Mouse (Mus musculus): ENCODE measurements around the gene Lamb3. TPM values are rescaled to one million over a fixed set of nuclear protein-coding genes. Genes with fewer than 3 reads are reported as not detected.

The Lamb3 gene
- total RNA-seq, 2 experiments from 2014 or later = 2.2 to 2.5 TPM

GRCm38 (mm10) chr1:193306832-193307231 is 99.3 kb downstream of the Lamb3 start:
- no peak for ATAC-seq (ENCODE audit: poor library complexity, severe bottlenecking)

DNA sequence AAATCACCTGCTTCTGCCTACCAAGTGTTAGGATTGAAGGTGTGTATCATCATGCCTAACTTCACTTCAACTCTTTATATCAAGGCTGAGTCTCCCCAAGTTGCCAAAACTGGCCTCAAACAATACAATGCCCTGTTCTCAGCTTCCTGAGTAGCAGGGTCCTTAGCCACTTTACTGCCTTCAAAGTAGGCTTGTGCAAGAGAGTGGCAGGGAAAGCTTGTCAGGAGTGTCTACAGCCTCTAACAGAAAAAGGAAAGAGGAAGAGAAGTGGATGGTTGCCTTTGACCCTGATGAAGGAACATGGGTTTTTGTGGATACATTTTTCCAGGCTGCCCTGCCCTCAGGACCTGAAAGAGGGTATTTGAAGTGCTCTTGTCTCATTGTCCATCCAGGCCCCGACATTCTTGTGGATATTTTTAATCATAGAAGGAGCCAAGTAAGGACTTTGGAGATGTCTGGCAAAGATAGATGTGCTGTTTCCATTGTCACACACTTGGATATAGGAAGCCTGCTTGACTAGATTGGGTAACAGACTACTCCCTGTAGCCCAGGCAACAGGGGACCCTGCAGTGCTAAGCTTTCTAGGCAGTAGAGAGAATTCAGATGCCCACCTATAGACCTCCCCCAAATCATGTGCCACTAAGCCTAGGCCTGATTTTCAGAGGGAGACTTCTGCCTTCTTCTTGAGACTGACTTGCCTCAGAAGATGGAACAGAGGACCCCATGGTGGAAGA is 102.5 kb downstream of the Lamb3 start:
- ATAC-seq (ENCODE audit: poor library complexity, severe bottlenecking) = peak; percentile 45

- peak; percentile 58 for ATAC-seq (ENCODE audit: poor library complexity, severe bottlenecking)
Observed at GRCm38 (mm10) chr1:193310519-193311085, 103.1 kb downstream of the Lamb3 start.

DNA sequence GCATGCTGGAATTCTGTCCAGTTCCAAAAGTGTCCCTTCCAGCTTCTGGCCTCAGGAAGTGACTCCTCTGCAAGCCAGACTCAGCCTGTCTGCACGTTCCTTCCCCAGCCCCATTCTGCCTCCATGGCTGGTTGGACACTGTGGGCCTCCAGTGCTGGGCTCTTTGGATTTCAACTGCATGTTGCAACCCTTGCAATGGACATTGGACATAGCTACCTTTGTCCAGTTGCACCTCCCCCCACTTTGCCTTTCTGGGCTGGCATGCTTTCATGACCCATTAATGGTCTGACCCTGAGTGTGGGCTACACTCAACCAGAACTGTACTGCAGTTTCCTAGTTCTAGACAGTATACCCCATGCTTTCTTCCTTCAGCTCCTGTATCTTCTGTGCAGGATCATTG is 104.1 kb downstream of the Lamb3 start:
- no peak for ATAC-seq (ENCODE audit: poor library complexity, severe bottlenecking)

DNA sequence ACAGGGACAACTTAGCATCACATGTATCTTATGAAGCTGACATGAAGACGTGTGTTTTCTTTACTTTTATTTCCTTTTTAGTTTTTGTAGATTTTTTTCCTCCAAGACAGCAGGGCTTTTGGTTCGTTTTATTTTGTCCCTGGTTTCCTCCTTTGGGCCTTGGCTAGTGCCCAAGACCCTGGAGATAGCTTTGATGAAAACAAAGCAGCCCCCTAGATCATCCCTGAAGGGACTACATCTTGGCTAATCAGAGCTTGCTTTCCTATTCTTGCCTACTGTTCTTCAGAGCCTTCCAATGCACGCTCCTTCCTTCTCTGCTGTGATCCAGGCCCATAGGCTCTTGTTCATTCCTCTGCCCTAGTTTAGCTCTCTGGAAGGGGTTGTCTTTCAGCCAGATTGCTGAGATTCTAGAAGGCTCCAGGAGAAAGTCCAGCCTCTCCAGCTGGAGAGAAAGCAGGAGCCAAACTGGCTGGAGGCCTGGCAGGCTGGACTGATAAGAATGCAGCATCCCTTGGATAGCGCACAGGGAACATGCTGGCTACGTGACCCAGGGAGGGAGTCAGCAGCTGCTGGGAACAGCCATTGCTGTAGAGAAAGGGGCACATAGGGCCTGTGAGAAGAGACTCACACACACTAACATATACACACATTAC is 108.3 kb downstream of the Lamb3 start:
- ATAC-seq (ENCODE audit: poor library complexity, severe bottlenecking) = no peak

DNA sequence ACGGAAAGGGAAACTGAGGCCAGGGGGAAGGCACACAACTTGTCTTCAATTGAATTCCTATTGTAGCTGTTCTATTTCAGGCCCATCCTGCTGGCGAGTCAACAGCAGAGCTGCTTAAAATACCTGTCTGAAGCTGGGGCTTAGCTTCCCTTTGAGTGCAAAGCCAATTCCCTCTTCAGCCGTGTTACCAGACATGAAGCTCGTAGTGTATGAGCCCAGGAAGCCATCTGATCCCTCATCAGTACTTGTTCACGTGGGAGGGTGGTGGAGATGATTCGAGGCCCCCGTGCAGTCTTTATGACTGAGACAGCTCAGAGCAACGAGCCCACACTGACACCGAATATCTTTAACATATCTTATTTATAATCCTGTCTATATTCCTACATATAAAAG is 108.9 kb downstream of the Lamb3 start:
- no peak for ATAC-seq (ENCODE audit: poor library complexity, severe bottlenecking)

DNA sequence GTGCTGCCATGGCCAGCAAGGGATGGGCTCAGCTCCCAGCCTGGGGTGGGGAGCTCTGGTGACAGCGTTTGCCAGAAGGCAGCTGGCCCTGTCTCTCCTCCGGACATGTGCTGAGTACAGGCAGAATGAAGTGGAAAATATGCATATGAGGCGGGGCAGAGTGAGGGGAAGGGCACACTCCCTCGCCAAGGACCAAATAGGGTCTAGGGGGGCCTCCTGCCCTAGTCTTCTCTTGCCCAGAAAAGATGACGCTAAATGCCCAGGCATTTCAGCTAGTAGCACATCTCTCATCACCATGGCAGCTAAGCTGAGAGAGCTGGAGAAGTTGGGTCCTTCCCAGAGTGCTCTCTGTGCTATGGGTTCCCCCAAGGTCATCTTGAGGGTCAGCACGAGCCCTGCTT is 109.7 kb downstream of the Lamb3 start:
- ATAC-seq (ENCODE audit: poor library complexity, severe bottlenecking) = no peak

GRCm38 (mm10) chr1:193319721-193320120 is 112.2 kb downstream of the Lamb3 start:
- ATAC-seq (ENCODE audit: poor library complexity, severe bottlenecking) = no peak

DNA sequence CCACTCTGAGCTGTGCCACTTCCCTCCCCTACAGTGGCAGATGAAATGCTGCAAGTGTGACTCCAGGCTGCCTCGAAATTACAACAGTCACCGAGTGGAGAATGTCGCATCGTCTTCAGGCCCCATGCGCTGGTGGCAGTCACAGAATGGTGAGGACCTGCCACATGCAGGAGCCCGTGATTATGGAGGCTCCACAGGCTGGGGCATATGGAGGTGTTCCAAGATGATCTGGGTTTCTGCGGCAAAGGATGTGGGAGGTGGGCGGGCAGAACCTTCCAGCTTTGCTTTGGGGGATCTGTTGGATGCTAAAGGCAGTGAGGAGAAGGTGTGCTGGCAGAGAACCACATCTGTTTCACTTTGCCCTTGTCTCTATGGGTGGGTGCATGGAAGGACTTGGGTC is 112.9 kb downstream of the Lamb3 start:
- no peak for ATAC-seq (ENCODE audit: poor library complexity, severe bottlenecking)

DNA sequence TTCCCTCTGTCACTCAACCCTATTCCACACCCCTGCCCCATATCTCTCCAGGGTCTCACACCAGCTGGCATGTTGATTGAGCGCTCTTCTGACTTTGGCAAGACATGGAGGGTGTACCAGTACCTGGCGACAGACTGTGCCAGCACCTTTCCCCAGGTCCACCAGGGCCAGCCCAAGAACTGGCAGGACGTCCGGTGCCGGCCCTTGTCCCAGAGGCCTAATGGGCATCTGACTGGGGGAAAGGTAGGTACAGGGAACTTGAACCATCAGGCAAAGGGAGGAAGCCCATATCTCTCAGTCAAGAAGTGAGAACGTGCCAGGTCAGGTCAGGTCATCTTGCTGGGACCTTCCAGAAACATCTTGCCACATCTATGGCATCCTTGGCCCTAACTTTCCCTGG is 116.2 kb downstream of the Lamb3 start:
- ATAC-seq (ENCODE audit: poor library complexity, severe bottlenecking) = no peak

DNA sequence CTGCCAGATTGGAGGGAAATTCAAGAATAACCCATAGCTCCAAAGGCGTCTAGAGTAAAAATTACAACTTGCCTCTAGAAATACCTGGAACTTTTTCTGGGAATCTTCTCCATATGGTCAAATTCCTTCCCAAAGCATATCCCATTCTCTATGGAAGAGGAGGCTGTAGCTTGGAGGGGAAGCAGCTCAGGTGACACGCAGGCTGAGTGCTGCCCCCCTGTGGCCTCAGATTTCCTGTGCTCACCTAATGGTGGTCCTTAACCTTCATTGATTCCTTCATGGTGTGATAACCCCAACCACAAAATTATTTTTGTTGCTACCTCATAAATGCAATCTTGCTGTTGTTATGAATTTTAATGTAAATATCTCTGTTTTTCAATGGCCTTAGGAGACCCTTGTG is 116.7 kb downstream of the Lamb3 start:
- peak; percentile 59 for ATAC-seq (ENCODE audit: poor library complexity, severe bottlenecking)

DNA sequence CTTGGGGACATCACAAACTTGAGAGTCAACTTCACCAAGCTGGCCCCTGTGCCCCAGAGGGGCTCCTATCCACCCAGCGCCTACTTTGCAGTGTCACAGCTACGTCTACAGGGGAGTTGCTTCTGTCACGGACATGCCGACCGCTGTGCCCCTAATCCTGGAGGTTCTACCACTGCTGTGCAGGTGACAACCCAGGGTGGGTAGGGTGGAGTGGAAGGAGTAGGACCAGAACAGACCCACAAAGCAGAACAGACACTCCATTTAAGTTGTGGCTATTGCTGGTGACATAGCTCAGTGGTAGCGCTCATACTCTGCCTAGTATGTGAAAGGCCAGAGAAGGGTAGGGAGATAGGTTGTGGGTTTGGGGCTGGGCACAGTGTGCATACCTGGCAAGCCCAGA is 118.4 kb downstream of the Lamb3 start:
- no peak for ATAC-seq (ENCODE audit: poor library complexity, severe bottlenecking)

- no peak for ATAC-seq (ENCODE audit: poor library complexity, severe bottlenecking)
Observed at GRCm38 (mm10) chr1:193326456-193327145, 119.1 kb downstream of the Lamb3 start.

GRCm38 (mm10) chr1:193327216-193327615 is 119.7 kb downstream of the Lamb3 start:
- ATAC-seq (ENCODE audit: poor library complexity, severe bottlenecking) = no peak

- ATAC-seq (ENCODE audit: poor library complexity, severe bottlenecking) = no peak
Observed at GRCm38 (mm10) chr1:193327686-193328085, 120.2 kb downstream of the Lamb3 start.

DNA sequence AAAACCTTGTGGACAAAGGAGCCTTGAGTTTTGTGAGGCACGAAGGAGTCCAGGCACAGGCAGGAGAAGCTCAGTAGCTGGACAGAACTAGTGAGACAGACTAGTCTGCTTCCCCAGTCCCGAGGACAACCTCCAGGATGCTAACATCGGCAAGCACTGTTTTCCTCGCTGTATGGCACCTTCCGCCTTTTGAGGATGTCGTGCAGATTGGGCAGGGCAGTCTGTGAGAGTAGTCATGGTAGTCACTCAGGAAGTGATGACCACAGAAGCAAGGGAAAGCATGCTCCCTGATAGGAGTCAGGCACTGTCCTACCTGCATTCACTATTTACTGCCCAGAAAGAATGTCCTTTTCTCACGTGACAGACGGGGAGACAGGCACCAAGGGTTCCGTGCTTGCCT is 122.1 kb downstream of the Lamb3 start:
- ATAC-seq (ENCODE audit: poor library complexity, severe bottlenecking) = peak; percentile 79

DNA sequence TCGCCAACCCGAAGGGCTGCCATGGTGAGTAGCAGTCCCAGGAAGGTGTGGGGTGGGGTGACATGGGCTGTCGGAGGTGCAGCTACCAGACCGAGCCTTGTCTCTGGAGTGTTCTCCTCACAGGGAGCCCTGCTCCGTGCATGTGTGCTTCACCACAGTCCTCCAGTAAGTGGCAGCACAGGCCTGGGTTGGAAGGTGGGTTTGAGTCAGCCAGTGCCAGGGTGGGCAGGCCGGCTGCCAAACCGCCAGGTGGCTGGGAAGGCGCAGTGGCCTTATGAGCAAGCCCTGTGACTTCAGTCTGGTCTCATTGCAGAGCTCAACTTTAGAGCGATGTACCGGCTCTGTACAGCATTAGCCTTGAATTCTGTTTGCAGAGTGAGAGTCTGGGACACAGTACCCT is 122.7 kb downstream of the Lamb3 start:
- ATAC-seq (ENCODE audit: poor library complexity, severe bottlenecking) = peak; percentile 63

- no peak for ATAC-seq (ENCODE audit: poor library complexity, severe bottlenecking)
Observed at GRCm38 (mm10) chr1:193330626-193331025, 123.1 kb downstream of the Lamb3 start.

DNA sequence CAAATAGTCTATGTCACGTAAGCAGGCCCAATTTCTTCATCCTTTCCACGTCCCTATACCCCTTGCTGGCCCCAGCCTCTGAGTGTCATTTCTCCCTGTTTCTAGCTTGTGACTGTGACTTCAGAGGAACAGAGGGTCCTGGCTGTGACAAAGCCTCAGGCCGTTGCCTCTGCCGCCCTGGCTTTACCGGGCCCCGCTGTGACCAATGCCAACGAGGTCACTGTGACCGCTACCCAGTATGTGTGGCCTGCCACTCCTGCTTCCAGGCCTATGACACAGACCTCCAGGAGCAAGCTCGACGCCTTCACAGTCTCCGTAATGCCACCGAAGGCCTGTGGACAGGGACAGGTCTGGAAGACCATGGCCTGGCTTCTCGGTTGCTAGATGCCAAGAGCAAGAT is 124.5 kb downstream of the Lamb3 start:
- no peak for ATAC-seq (ENCODE audit: poor library complexity, severe bottlenecking)

- ATAC-seq (ENCODE audit: poor library complexity, severe bottlenecking) = no peak
Observed at GRCm38 (mm10) chr1:193332671-193333070, 125.2 kb downstream of the Lamb3 start.

GRCm38 (mm10) chr1:193333776-193334175 is 126.3 kb downstream of the Lamb3 start:
- no peak for ATAC-seq (ENCODE audit: poor library complexity, severe bottlenecking)

GRCm38 (mm10) chr1:193334546-193334945 is 127.0 kb downstream of the Lamb3 start:
- ATAC-seq (ENCODE audit: poor library complexity, severe bottlenecking) = no peak
